Mouse (Mus musculus) olfactory bulb, adult 2 months (tissue): ENCODE results near the gene Pnck.

Source experiments
- CTCF ChIP-seq: fragments of 200-500 bp; IDR thresholded peaks from 2 replicates; pipeline ENCODE4 v1.5.1; 2012; ENCODE audit warnings: low read depth, mild to moderate bottlenecking, low read length, moderate library complexity; ENCODE audit not compliant: insufficient read depth
- POLR2A ChIP-seq: fragments of 200-500 bp; IDR thresholded peaks from 2 replicates; pipeline ENCODE4 v1.6.1; 2012; ENCODE audit warnings: mild to moderate bottlenecking, low read depth, low read length, moderate library complexity; ENCODE audit not compliant: insufficient read depth

GRCm38 (mm10) chrX:73672879-73673618, 13.1 kb upstream of the Pnck start, which contains the start of gene Slc6a8:
- TF ChIP-seq CTCF (no peak), POLR2A (peak; percentile 53; the same call in 1 of the 2 replicates)
